Mouse (Mus musculus) embryonic facial prominence, embryonic 14.5 days (tissue): ENCODE results near the gene Greb1. TPM values are rescaled to one million over a fixed set of nuclear protein-coding genes. Genes with fewer than 3 reads are reported as not detected.

ENCODE experiments used
- ATAC-seq: fragments of 200-750 bp; cut with Nextera tagmentation; 2 replicates; pipeline ENCODE4 v1.8.0; 2017; ENCODE audit warnings: low read depth, moderate number of reproducible peaks, moderate TSS enrichment
- DNase-seq: peaks from one replicate; pipeline ENCODE4 v3.0.0-alpha.2; 2015; ENCODE audit warnings: low spot score
- H3K27ac ChIP-seq: fragments of 300-500 bp; sonication (generic); replicated peaks from 2 replicates; pipeline ENCODE4 v1.5.1; 2014; ENCODE audit warnings: low read depth, mild to moderate bottlenecking, low read length, moderate library complexity
- H3K27me3 ChIP-seq: fragments of 300-500 bp; sonication (generic); replicated peaks from 2 replicates; pipeline ENCODE4 v1.6.1; 2014; ENCODE audit warnings: low read length; ENCODE audit not compliant: control insufficient read depth, insufficient read depth
- H3K36me3 ChIP-seq: fragments of 300-500 bp; sonication (generic); 2 replicates; pipeline ENCODE4 v1.6.1; 2014; ENCODE audit warnings: low read length, mixed read lengths; ENCODE audit not compliant: control insufficient read depth, insufficient read depth
- H3K4me1 ChIP-seq: fragments of 300-500 bp; sonication (generic); 2 replicates; pipeline ENCODE4 v1.6.1; 2014; ENCODE audit warnings: antibody characterized with exemption, low read length; ENCODE audit not compliant: control insufficient read depth, insufficient read depth
- H3K4me2 ChIP-seq: fragments of 300-500 bp; sonication (generic); 2 replicates; pipeline ENCODE4 v1.6.1; 2014; ENCODE audit warnings: low read depth, mild to moderate bottlenecking, low read length, moderate library complexity, mixed read lengths
- H3K4me3 ChIP-seq: fragments of 300-500 bp; sonication (generic); 2 replicates; pipeline ENCODE4 v1.5.1; 2014; ENCODE audit warnings: low read depth, mild to moderate bottlenecking, low read length
- H3K9ac ChIP-seq: fragments of 300-500 bp; sonication (generic); 2 replicates; pipeline ENCODE4 v1.6.1; 2014; ENCODE audit warnings: low read depth, mild to moderate bottlenecking, low read length, moderate library complexity, mixed read lengths
- H3K9me3 ChIP-seq: fragments of 300-500 bp; sonication (generic); 2 replicates; pipeline ENCODE4 v1.6.1; 2016; ENCODE audit warnings: low read length; ENCODE audit not compliant: control insufficient read depth
- WGBS: fragments of 180-500 bp; shearing (Covaris S2); extraction: QIAGEN DNeasy Blood & Tissue Kit; methylation state at CpG from one replicate; pipeline ENCODE4 v1.1.7; 2014; 5-methylcytosine and 5-hydroxymethylcytosine counted together
- polyA plus RNA-seq: library from polyadenylated mRNA; unstranded; fragments of >200 nt; fragmentation: Nextera tagmentation; extraction: Ambion mirVana; gene quantifications from 2 replicates; pipeline ENCODE4 v1.2.1, GENCODE M21; 2014

Greb1 gene
- polyA plus RNA-seq, 1 experiment from 2014 or later = 1.3 TPM

- ATAC-seq (no peak), DNase-seq (no peak)
- Histone ChIP-seq H3K4me2 (no peak overlapping the region), H3K36me3 (no peaks in the 10 kb centered on the region), H3K9me3 (no peaks in the 10 kb centered on the region), H3K4me3 (no peak overlapping the region), H3K9ac (no peak overlapping the region), H3K4me1 (peaks cover 5% of the 10 kb centered on the region; the same call in 1 of the 2 replicates), H3K27me3 (peaks cover 2% of the 10 kb centered on the region), H3K27ac (no peak overlapping the region)
- 86% methylated on average over 6 of the region's 6 CpGs for WGBS
These were observed 152.4 kb downstream of the Greb1 start for GRCm38 (mm10) chr12:16648273-16648672.

GRCm38 (mm10) chr12:16646780-16647409 lies 153.8 kb downstream of the Greb1 start:
- Histone ChIP-seq H3K27ac (no peak overlapping the region), H3K36me3 (no peaks in the 10 kb centered on the region), H3K27me3 (no peaks in the 10 kb centered on the region; the same call in 1 of the 2 replicates), H3K4me2 (no peak overlapping the region), H3K9ac (no peak overlapping the region), H3K4me1 (peaks cover 4% of the 10 kb centered on the region; the same call in 1 of the 2 replicates), H3K4me3 (no peak overlapping the region), H3K9me3 (no peaks in the 10 kb centered on the region)
- DNase-seq (peak; percentile 35), ATAC-seq (no peak)
- WGBS = 35% methylated on average over 9 of the region's 9 CpGs

DNA sequence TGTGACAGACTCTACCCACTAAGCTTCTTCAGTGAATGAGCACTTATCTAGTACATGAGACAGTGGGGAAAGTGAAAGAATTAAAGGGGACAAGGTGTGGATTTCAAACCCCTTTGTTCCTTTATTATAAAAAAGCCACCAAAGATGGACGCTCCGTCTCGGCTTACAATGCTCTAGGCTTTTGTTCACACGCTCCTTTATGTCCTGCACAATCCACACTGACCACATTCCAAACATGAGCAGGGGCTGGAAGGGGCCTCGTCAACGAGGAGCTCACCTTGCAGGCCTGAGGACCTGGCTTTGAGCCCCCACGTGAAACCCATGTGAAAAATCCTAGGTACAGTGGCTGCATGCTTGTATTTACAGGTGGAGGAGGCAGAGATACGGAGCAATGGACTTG lies 156.0 kb downstream of the Greb1 start:
- no peaks in the 10 kb centered on the region for H3K36me3 ChIP-seq

GRCm38 (mm10) chr12:16643508-16644345 lies 157.0 kb downstream of the Greb1 start:
- Histone ChIP-seq H3K9ac (no peak overlapping the region), H3K9me3 (no peaks in the 10 kb centered on the region), H3K27me3 (no peaks in the 10 kb centered on the region), H3K36me3 (no peaks in the 10 kb centered on the region), H3K4me1 (peaks cover 4% of the 10 kb centered on the region; the same call in 1 of the 2 replicates), H3K27ac (no peak overlapping the region; the same call in 1 of the 2 replicates), H3K4me2 (no peak overlapping the region), H3K4me3 (no peak overlapping the region)
- WGBS = 37% methylated on average over 11 of the region's 12 CpGs
- DNase-seq (peak; percentile 84), ATAC-seq (peak; percentile 85)

More for the DNA sequence above, 156.0 kb downstream of the Greb1 start:
- H3K27me3 ChIP-seq = no peaks in the 10 kb centered on the region
- H3K4me3 ChIP-seq = no peak overlapping the region
- WGBS = 62% methylated on average over 8 of the region's 8 CpGs
- ATAC-seq (peak; percentile 75), DNase-seq (peak; percentile 60)
- peaks cover 4% of the 10 kb centered on the region; the same call in 1 of the 2 replicates for H3K4me1 ChIP-seq
- no peaks in the 10 kb centered on the region for H3K9me3 ChIP-seq
- H3K4me2 ChIP-seq = no peak overlapping the region
- no peak overlapping the region for H3K27ac ChIP-seq
- H3K9ac ChIP-seq = no peak overlapping the region

- 60% methylated on average over 5 of the region's 5 CpGs for WGBS
- Histone ChIP-seq H3K36me3 (no peaks in the 10 kb centered on the region), H3K4me3 (no peak overlapping the region), H3K4me2 (no peak overlapping the region), H3K4me1 (peaks cover 4% of the 10 kb centered on the region; the same call in 1 of the 2 replicates), H3K9ac (no peak overlapping the region), H3K9me3 (no peaks in the 10 kb centered on the region), H3K27ac (no peak overlapping the region), H3K27me3 (no peaks in the 10 kb centered on the region)
- ATAC-seq (no peak), DNase-seq (no peak)
These were observed 158.7 kb downstream of the Greb1 start for GRCm38 (mm10) chr12:16642000-16642399.

DNA sequence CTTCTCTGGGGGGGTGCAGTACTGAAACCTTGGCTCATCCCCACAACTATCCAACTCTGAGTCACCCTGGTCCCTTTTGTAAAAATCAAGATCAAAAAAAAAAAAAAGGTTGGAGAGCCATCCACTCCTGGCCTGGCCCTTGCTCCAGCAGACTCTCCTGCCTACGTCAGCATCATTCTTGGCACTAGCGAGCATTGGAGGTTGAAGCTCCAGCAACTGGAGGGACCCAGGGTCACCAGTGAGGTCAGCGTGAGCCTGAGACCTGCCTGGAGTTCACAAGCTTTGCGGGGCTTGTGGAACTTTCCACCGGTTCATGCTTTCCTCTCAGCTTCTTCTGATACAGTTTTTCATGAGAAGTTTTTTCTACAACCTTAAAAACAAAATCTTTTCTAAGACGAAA lies 160.6 kb downstream of the Greb1 start:
- no peak for DNase-seq
- 86% methylated on average over 6 of the region's 6 CpGs for WGBS
- Histone ChIP-seq H3K4me1 (peaks cover 4% of the 10 kb centered on the region; the same call in 1 of the 2 replicates), H3K4me2 (no peak overlapping the region), H3K27me3 (no peaks in the 10 kb centered on the region), H3K9me3 (no peaks in the 10 kb centered on the region), H3K36me3 (no peaks in the 10 kb centered on the region), H3K4me3 (no peak overlapping the region), H3K27ac (no peak overlapping the region), H3K9ac (no peak overlapping the region)
- ATAC-seq = no peak

DNA sequence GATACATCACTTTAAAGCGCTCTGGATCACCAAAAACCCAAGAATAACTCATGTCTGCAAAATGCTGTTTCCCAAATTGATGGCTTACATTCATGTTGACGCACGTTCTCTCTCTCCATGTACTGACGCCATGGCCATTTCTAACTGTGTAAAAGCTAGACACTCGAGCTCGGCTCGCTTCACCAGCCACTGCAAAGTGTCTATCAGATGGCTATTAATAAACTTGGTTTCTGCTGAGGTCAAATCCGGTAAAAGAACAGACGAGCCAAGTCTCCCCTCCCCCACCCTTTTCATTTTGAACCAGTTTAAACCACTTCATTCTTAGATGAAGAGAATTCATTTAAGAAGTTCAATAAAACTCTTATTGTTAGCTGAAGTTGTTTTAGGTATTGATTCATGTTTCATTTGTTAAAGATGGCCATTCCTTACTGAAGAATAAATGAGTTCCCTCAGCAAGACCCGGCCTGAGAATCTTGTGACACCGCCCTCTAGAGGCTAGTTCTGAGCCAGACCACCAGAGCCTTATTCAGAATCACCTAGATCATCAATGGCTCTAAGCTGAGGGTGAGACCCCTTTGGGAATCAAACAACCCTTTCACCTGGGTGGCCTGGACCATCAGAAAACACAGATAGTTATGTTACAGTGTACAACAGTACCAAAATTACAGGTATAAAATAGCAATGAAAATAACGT lies 161.5 kb downstream of the Greb1 start:
- Histone ChIP-seq H3K9me3 (no peaks in the 10 kb centered on the region), H3K4me2 (no peak overlapping the region), H3K36me3 (no peaks in the 10 kb centered on the region), H3K27me3 (no peaks in the 10 kb centered on the region), H3K4me3 (no peak overlapping the region), H3K4me1 (peaks cover 4% of the 10 kb centered on the region; the same call in 1 of the 2 replicates), H3K9ac (no peak overlapping the region), H3K27ac (no peak overlapping the region)
- DNase-seq (no peak), ATAC-seq (no peak)
- 71% methylated on average over 12 of the region's 12 CpGs for WGBS

DNA sequence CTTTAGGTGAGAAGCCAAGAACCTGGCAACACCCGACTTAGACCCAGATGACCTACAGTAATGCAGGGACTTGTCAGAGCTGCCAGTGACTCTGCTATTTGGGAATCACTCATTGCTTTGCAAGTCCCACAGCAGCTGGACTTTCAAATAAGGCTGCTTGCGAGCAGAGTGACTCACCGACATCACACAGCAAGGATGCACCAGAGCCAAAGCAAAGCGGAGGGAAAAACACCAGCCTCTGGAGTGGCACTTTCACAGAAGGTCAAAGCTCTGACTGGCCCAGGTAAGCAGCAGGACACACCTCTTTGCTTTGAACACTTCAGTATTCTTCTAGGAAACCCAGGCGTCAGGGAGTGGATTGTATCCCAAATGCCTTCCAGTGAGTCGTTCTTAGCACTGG lies 164.9 kb downstream of the Greb1 start:
- Histone ChIP-seq H3K4me1 (no peaks in the 10 kb centered on the region), H3K9me3 (no peaks in the 10 kb centered on the region), H3K4me2 (no peak overlapping the region), H3K4me3 (no peak overlapping the region), H3K36me3 (no peaks in the 10 kb centered on the region), H3K27me3 (no peaks in the 10 kb centered on the region), H3K27ac (no peak overlapping the region), H3K9ac (no peak overlapping the region)
- DNase-seq = no peak
- ATAC-seq = no peak
- WGBS = 72% methylated on average over 6 of the region's 6 CpGs
